Mouse (Mus musculus) neural tube, embryonic 11.5 days (tissue): Measurements from ENCODE around the gene Olfr1443. TPM values are rescaled to one million over a fixed set of nuclear protein-coding genes. Genes with fewer than 3 reads are reported as not detected.

Experiments
- ATAC-seq: fragments of 200-750 bp; cut with Nextera tagmentation; 2 replicates; pipeline ENCODE4 v1.8.0; 2017; ENCODE audit warnings: moderate number of reproducible peaks, mild to moderate bottlenecking, moderate TSS enrichment, moderate library complexity; ENCODE audit not compliant: insufficient read depth, low FRiP score, low TSS enrichment
- DNase-seq: peaks from one replicate; pipeline ENCODE4 v3.0.0-alpha.2; 2015; ENCODE audit warnings: low spot score
- H3K27ac ChIP-seq: fragments of 300-500 bp; sonication (generic); 2 replicates; pipeline ENCODE4 v1.5.1; 2014; ENCODE audit warnings: low read depth, mild to moderate bottlenecking, low read length
- H3K27me3 ChIP-seq: fragments of 300-500 bp; sonication (generic); 2 replicates; pipeline ENCODE4 v1.6.1; 2014; ENCODE audit warnings: mild to moderate bottlenecking, low read length, mixed read lengths; ENCODE audit not compliant: control insufficient read depth, insufficient read depth
- H3K36me3 ChIP-seq: fragments of 300-500 bp; sonication (generic); 2 replicates; pipeline ENCODE4 v1.6.1; 2014; ENCODE audit warnings: mild to moderate bottlenecking, low read length, moderate library complexity, mixed read lengths; ENCODE audit not compliant: control insufficient read depth, insufficient read depth
- H3K4me1 ChIP-seq: fragments of 300-500 bp; sonication (generic); 2 replicates; pipeline ENCODE4 v1.6.1; 2014; ENCODE audit warnings: low read length, mixed read lengths; ENCODE audit not compliant: control insufficient read depth, insufficient read depth
- H3K4me2 ChIP-seq: fragments of 300-500 bp; sonication (generic); 2 replicates; pipeline ENCODE4 v1.6.1; 2014; ENCODE audit warnings: low read depth, mild to moderate bottlenecking, moderate library complexity
- H3K4me3 ChIP-seq: fragments of 300-500 bp; sonication (generic); 2 replicates; pipeline ENCODE4 v1.5.1; 2014; ENCODE audit warnings: low read depth, low read length
- H3K9ac ChIP-seq: fragments of 300-500 bp; sonication (generic); 2 replicates; pipeline ENCODE4 v1.6.1; 2014; ENCODE audit warnings: mild to moderate bottlenecking, low read length
- H3K9me3 ChIP-seq: fragments of 300-500 bp; sonication (generic); 2 replicates; pipeline ENCODE4 v1.6.1; 2016; ENCODE audit warnings: low read length; ENCODE audit not compliant: control insufficient read depth
- WGBS: fragments of 180-500 bp; shearing (Covaris S2); extraction: QIAGEN DNeasy Blood & Tissue Kit; methylation state at CpG from one replicate; pipeline ENCODE4 v1.1.7; 2014; 5-methylcytosine and 5-hydroxymethylcytosine counted together
- polyA plus RNA-seq: library from polyadenylated mRNA; unstranded; fragments of >200 nt; fragmentation: Nextera tagmentation; extraction: Ambion mirVana; gene quantifications from 2 replicates; pipeline ENCODE4 v1.2.1, GENCODE M21; 2014

Olfr1443 gene
- polyA plus RNA-seq, 1 experiment from 2014 or later, result not detected

- H3K4me1 ChIP-seq, result no peaks in the 10 kb centered on the region
- DNase-seq (no peak), ATAC-seq (no peak)
- H3K27ac ChIP-seq, result no peak within 1 kb of the TSS
- H3K36me3 ChIP-seq, result no peaks in the 10 kb centered on the region
- H3K4me2 ChIP-seq, result no peak within 1 kb of the TSS
- no peaks in the 10 kb centered on the region for H3K9me3 ChIP-seq
- H3K27me3 ChIP-seq, result no peaks in the 10 kb centered on the region
- H3K4me3 ChIP-seq, result no peak within 1 kb of the TSS
- no peak within 1 kb of the TSS for H3K9ac ChIP-seq
Measured at GRCm38 (mm10) chr19:12670139-12670538, 7.8 kb upstream of the Olfr1443 start, which contains the start of gene Olfr1442. Gene Olfr1442, plus strand, starts transcription at chr19:12670439.

- H3K9ac ChIP-seq, result no peak overlapping the region
Measured at GRCm38 (mm10) chr19:12671051-12671450, 6.9 kb upstream of the Olfr1443 start.

GRCm38 (mm10) chr19:12684638-12685037 is 6.7 kb downstream of the Olfr1443 start:
- H3K9ac ChIP-seq, result no peak overlapping the region
- no peaks in the 10 kb centered on the region for H3K9me3 ChIP-seq
- H3K27ac ChIP-seq, result no peak overlapping the region
- no peak overlapping the region for H3K4me2 ChIP-seq
- H3K36me3 ChIP-seq, result no peaks in the 10 kb centered on the region
- ATAC-seq (no peak), DNase-seq (no peak)
- no peaks in the 10 kb centered on the region for H3K27me3 ChIP-seq
- H3K4me1 ChIP-seq, result no peaks in the 10 kb centered on the region
- H3K4me3 ChIP-seq, result no peak overlapping the region

More at GRCm38 (mm10) chr19:12671051-12671450, 6.9 kb upstream of the Olfr1443 start:
- H3K36me3 ChIP-seq, result no peaks in the 10 kb centered on the region
- WGBS, result 87% methylated on average over 4 of the region's 4 CpGs
- no peak overlapping the region for H3K4me2 ChIP-seq
- H3K4me1 ChIP-seq, result no peaks in the 10 kb centered on the region
- no peak overlapping the region for H3K27ac ChIP-seq
- no peaks in the 10 kb centered on the region for H3K27me3 ChIP-seq
- no peak for ATAC-seq
- H3K4me3 ChIP-seq, result no peak overlapping the region
- H3K9me3 ChIP-seq, result no peaks in the 10 kb centered on the region
- no peak for DNase-seq

- Histone ChIP-seq H3K27ac (no peak overlapping the region), H3K9me3 (no peaks in the 10 kb centered on the region), H3K4me3 (no peak overlapping the region), H3K4me1 (no peaks in the 10 kb centered on the region), H3K36me3 (no peaks in the 10 kb centered on the region), H3K27me3 (no peaks in the 10 kb centered on the region), H3K9ac (no peak overlapping the region), H3K4me2 (no peak overlapping the region)
- DNase-seq (no peak), ATAC-seq (no peak)
Measured at GRCm38 (mm10) chr19:12685231-12685630, 7.3 kb downstream of the Olfr1443 start.

- Histone ChIP-seq H3K36me3 (no peaks in the 10 kb centered on the region), H3K9me3 (no peaks in the 10 kb centered on the region), H3K4me2 (no peak within 1 kb of the TSS), H3K27me3 (no peaks in the 10 kb centered on the region), H3K9ac (no peak within 1 kb of the TSS), H3K4me3 (no peak within 1 kb of the TSS), H3K27ac (no peak within 1 kb of the TSS), H3K4me1 (no peaks in the 10 kb centered on the region)
- no peak for DNase-seq
- 83% methylated on average over 3 of the region's 3 CpGs for WGBS
- ATAC-seq, result no peak
Measured at GRCm38 (mm10) chr19:12695590-12695989, 17.7 kb downstream of the Olfr1443 start, which contains the start of gene Keg1. Gene Keg1, plus strand, starts transcription at chr19:12695786.

- H3K9ac ChIP-seq, result no peak overlapping the region
- H3K27me3 ChIP-seq, result no peaks in the 10 kb centered on the region
- ATAC-seq (no peak), DNase-seq (no peak)
- no peaks in the 10 kb centered on the region for H3K9me3 ChIP-seq
- no peak overlapping the region for H3K4me2 ChIP-seq
- no peaks in the 10 kb centered on the region for H3K36me3 ChIP-seq
- no peak overlapping the region for H3K4me3 ChIP-seq
- no peaks in the 10 kb centered on the region for H3K4me1 ChIP-seq
- H3K27ac ChIP-seq, result no peak overlapping the region
Measured at GRCm38 (mm10) chr19:12696221-12696620, 18.3 kb downstream of the Olfr1443 start.

- H3K9me3 ChIP-seq, result no peaks in the 10 kb centered on the region
- no peak overlapping the region for H3K9ac ChIP-seq
- no peak for DNase-seq
- no peak for ATAC-seq
- WGBS, result 87% methylated on average over 2 of the region's 2 CpGs
- no peak overlapping the region for H3K4me3 ChIP-seq
- H3K27ac ChIP-seq, result no peak overlapping the region
- no peaks in the 10 kb centered on the region for H3K27me3 ChIP-seq
- no peaks in the 10 kb centered on the region for H3K36me3 ChIP-seq
- H3K4me1 ChIP-seq, result no peaks in the 10 kb centered on the region
- H3K4me2 ChIP-seq, result no peak overlapping the region
Measured at GRCm38 (mm10) chr19:12708458-12708857, 30.5 kb downstream of the Olfr1443 start.

GRCm38 (mm10) chr19:12708986-12709385 is 31.1 kb downstream of the Olfr1443 start:
- Histone ChIP-seq H3K9me3 (no peaks in the 10 kb centered on the region), H3K4me3 (no peak overlapping the region), H3K9ac (no peak overlapping the region), H3K4me2 (no peak overlapping the region), H3K27me3 (no peaks in the 10 kb centered on the region), H3K4me1 (no peaks in the 10 kb centered on the region), H3K36me3 (no peaks in the 10 kb centered on the region), H3K27ac (no peak overlapping the region)
- ATAC-seq (no peak), DNase-seq (no peak)

- Histone ChIP-seq H3K4me3 (no peak overlapping the region), H3K9me3 (no peaks in the 10 kb centered on the region), H3K9ac (no peak overlapping the region), H3K4me1 (no peaks in the 10 kb centered on the region), H3K27me3 (no peaks in the 10 kb centered on the region), H3K4me2 (no peak overlapping the region), H3K36me3 (no peaks in the 10 kb centered on the region), H3K27ac (no peak overlapping the region)
- 84% methylated on average over 6 of the region's 6 CpGs for WGBS
- no peak for DNase-seq
- ATAC-seq, result no peak
Measured at GRCm38 (mm10) chr19:12719189-12719588, 41.3 kb downstream of the Olfr1443 start.
